Mouse (Mus musculus) embryo, embryonic 10 days (tissue): Measurements from ENCODE around the gene Pde8a.

Experiments used
- DNase-seq: peaks from one replicate; pipeline ENCODE4 v3.0.0-alpha.2; 2015; ENCODE audit warnings: low spot score

Gene Pde8a

DNA sequence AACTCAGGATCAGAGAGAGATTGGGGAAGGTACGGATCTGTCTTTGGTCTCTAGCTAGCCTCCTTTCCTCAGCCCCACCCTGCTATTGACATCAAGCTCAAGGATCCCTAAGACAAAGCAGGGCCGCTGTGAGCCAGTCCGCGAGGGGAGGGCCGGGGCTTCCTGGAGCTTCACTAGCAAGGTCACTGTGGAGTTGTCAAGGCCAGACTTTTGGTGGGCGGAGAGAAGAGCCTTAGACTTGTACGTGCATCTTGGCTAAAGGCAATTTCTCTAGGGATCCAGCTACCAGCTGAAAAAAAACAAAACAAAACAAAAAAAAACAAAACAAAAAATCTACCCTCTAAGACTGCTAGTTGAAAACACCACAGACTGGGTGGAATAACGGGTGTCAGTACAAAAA is 1.6 kb upstream of the Pde8a start:
- DNase-seq: peak; percentile 50

DNA sequence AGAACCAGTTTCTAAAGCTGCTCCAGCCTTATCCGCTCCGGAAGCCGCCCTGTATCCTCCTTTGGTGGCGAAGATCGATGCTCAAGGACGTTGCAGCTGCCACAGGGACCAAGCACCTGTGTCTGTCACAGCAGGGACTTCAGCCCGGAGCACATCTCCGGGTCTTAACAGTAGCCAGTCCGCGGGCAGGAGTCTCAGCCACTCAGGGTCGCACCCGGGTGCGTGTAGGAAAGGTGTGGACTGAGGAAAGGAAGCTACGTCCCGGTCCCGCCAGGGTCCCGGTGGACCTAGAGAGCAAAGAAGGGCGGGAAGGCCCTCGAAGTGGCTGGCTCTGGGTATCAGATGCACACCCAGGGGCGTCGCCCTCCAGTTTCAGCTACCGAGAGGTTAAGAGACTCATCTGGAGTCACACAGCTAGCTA is 1.1 kb upstream of the Pde8a start:
- DNase-seq: peak; percentile 66

DNA sequence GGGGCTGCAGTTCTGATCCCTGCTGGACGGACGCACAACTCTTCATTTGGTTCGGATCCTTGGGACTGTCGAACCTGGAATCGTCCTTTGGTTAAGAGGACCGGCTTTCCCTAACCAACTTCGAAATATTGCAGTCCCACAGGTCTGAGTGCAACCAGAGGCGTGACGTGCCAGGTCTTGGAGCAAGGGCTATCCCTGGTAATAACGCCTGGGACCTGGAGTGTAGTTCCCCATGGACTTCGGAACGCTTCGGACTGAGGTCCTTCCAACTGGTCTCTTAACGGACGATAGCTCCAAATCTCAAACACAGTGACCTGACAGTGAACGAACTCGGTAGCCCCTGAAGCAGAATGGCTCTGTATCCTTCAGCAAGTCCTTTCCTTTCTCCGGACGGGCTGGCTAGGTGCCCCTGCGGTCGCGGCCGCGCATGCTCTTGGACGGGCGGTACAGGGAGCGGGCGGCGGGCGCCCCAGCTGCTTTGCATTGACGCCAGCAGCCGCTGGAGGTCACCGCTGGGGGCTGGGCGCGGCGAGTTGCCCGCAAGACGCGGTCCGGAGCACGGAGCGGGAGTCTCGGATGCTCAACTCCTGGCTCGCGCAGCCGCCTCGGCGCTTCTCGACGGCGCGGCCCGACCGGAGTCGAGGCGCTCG is 574 bp upstream of the Pde8a start:
- DNase-seq: peak; percentile 92

DNA sequence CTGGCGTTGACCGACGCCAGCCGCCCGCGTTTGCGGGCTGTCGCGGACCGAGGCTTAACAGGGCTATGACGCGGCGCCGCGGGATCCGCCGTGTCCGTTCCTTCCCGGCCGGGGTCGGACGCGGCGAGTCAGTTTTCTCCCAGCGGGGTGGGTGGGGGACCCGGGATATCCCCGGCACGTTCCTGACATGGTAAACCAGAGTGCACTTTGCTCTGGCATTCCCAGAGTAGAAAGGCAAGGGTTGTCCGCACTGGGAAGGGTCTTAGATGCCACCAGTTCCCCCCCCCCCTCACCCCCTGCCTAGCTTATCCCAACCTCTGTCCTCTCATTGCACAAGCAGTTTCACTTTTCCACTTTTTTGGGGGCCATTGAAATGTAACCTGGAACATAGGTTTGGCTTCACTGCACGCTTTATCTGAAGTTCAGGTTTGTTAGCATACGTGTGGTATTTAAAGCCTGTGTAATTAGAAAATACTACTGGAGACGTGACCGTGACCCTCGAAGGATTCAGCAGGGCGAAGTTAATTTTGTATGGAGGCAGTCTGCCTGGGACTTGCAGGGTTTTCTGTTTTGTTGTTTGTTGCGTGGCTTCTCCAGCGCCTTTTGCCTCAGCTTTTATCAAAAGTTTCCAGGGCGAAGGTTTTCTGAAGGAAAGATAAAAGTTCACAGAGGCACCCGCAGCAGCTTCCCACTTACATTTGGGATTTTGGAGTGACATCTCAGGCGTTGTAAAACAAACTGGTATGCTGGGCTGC is 934 bp downstream of the Pde8a start:
- DNase-seq: no peak

DNA sequence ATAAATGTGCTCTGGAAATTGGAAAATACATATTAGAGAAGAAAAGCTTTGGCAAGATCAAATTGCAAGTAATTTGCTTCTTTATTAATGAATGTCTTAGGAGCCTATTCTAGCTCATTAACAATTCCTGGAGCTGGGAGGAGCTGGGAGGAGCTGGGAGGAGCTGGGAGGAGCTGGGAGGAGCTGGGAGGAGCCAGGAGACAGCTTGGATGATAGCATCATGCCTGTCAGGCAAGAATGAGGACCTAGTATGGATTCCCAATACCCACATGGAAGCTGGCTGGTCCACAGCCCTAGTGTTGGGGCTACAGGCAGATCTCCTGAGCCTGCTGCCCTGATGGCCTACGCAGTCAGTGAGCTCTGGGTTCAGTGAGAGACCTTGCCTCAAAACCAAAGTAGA is 2.6 kb downstream of the Pde8a start:
- no peak for DNase-seq

DNA sequence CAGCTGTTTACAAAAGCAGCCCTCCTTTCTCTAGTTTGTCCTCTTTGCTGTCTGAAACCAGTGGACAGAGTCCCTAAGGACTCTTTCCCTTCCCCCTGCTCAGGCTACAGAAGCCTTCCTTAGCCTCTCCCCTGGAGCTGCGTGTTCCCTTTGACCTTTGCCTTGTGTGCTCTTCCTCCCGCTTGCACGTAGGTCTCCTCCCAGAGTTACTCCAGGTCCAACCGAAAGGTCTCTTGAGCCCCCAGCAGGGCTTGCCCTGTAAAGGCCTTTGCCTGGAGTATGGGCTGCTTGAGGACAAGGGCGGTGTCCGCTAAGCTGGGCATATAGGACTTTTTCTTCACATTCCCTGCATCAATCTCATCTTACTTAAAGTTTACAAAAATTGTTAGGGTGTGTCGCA is 5.9 kb downstream of the Pde8a start:
- DNase-seq: no peak

DNA sequence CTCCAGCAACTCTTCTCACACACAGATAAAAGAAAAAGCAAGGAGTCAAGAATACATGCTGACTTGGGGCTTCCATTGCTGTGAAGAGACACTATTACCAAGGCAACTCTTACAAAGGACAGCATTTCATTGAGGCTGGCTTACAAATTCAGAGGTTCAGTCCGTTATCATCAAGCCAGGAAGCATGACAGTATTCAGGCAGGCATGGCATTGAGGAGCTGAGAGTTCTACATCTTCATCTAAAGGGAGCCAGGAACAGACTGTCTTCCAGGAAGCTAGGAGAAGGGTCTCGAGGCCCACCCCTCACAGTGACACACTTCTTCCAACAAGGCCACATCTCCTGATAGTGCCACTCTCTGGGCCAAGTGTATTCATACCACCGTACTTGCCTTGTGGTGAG is 7.0 kb downstream of the Pde8a start:
- no peak for DNase-seq

DNA sequence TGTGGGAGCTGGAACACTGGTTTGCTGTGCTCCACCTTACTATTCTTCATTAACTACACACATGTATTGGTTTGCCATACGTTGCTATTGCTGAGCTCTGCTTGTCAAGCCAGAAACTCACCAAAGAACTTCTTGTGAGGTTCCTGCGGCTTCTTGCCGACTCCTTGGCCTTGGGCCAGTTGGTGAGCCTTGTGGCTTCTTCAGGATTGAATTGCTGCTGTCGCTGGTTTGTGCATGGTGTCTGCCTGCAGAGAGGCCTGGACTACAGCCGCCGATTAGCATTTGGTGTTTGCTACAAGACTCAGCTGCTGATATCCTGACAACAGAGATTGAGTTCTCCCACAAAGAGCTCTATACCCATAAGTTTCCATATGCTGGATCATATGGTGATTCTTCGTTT is 10.9 kb downstream of the Pde8a start:
- no peak for DNase-seq

DNA sequence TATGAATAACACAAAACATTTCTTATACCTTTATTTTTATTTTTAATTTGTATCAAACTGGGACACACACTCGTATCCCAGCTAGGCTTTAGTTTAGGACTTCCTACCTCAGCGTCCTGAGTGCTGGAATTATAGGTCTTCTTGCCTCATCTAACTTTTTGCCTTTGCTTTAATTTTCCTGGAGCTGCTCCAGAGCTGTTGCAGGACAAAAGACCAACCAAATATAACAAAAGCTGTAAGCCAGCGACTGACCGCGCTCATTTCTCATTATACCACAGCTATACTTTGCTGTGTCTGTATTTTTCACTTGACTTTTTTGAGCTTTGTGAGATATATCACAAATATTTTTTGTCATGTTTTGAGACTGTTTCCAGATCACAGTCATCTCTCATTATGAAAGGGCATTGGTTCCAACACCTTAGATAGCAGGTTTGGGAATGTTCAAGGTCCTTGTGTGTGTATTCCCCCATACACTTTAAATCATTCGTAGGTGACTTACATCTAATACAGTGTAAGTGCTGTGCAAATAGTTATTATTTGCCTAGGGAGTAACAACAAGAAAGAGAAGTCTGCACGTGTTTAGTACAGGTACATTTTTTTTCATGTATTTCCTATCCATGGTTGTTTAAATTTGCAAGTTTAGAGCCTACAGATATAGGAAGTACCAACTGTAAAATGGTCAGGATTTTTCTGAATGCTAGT is 16.8 kb downstream of the Pde8a start:
- no peak for DNase-seq

DNA sequence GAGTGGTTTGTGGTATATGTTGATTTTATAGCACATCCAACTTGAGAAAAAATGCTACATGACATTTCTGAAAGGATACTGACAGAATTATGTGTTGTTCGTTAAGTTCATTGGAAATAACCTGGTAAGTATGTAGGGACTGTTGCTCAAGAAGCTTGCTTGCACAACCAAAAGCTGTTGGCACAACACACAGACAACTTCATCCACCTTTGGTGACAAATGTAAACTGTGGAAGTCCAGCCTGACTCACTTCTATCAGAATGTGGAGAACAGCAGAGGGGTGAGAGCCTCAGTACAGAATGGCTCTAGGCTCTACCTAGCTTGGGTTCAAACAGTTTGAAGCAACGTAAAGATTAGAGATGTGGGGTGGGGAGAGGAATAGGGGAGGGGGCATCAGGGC is 19.3 kb downstream of the Pde8a start:
- DNase-seq: no peak

DNA sequence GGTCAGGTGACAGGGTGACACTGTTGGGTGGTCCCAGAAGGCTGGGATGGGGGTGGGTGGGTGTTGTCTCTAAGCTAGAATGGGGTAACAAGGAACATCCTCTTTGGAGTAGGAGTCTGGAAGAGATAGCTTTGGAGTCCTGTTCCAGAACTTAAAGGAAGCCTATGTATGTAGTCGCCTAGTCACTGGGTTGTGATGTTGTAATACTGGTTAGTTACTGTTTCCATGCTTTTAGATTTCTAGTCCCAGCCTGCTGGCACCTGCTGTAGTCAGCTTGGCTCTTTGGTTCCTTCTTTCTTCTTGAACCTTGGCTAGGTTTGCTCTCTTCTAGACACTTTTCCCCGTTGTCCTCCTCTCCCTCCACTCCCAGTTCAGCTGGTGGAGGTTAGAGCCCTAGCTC is 21.7 kb downstream of the Pde8a start:
- DNase-seq: no peak

DNA sequence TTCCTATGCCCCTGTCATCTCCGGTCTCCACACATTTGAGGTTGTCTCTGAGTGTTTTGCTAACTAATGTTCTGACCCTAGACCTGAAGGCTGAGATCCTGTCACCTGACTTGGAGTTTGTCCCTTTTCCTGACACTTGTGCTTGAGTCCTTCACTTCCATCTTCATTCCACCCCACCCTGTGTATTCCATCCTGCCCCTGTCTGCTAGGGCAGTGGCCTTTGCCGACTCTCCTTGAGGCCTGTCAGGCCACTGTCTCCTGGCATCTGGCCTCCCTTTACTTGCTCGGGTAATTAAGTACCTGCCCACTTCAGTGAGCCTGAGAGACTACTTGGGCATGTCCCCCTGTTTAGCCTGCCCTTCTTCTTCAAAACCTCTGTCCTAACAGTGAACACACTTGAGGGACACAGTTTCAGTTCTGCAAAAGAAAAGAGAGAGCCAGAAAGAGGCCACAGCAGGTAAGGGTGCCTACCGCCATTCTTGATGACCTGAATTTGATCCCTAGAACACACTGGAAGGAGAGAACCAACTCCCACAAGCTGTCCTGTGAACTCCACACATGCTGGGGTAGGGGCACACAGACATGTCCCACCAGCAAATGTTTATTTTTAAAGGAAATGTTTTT is 22.3 kb downstream of the Pde8a start:
- no peak for DNase-seq

DNA sequence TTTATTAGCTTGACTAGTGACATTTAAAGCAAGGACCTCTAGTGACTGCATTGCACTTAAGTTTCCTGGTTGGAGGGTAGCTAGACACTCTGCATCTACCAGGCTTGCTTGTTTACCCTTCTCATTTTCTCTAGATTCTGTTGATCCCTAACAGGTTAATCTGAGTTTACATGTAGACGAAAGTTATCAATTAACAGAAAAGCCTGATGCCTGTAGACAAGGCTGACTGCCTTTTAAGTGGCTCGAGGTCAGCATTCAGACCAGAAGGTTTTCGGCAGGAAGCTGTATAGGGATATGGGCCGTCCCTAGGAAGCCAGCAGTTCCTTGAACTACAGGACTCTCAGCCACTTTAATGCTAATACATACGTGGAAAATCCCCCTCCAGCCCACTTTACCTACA is 30.0 kb downstream of the Pde8a start:
- DNase-seq: no peak

DNA sequence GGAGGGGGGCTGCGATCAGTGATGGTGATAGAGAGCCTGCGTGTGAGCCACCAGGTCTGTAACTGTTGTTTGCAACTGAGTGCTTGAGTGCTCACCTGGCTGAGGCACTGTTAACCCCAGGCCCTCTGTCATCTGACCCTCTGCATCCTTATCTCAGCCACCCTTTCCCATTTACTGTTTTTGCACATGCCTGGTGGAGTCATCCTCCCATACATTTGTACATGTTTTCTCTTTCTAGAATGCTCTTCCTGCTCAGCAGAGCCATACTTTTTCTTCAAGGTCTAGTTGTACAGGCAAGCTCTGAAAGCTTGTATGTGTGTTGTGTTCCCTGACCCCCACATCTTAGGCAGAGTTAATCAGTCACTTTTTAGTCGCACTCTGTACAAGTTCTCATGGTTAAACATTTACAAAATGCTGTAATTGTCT is 36.5 kb downstream of the Pde8a start:
- DNase-seq: no peak

DNA sequence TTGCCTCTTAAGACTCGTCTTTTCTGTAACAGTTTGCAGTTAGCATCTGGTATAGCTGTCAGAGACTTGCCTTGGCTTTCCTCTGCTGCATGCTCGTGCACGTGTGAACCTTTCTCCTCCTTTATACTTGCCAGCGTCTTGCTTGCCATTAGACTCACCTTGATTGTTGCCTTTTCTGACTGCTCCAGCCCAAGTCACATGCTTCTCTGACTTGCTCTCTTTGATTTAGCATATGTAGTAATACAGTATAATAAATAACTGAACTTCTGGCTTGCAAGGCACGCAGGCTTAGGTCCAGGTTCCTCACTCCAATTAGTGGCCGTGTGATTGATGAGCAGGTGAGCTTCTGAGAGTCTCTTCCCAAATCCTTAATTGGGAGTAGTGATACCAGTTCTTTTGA is 37.2 kb downstream of the Pde8a start:
- no peak for DNase-seq

DNA sequence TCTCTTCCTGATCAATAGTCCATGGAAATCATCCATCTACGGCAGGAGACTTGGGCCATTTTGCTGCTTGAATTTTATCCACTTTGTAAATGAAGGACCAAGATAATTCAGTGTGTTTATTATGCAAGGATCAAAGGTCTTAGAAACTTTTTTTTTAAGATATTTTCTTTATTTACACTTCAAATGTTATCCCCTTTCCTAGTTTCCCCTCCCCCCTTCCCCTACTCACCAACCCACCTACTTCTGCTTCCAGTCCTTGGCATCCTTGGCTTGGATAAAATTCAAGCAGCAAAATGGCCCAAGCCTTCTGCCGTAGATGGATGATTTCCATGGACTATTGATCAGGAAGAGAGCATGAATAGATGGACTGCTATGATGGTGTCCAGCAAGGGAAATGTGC is 38.1 kb downstream of the Pde8a start:
- no peak for DNase-seq

DNA sequence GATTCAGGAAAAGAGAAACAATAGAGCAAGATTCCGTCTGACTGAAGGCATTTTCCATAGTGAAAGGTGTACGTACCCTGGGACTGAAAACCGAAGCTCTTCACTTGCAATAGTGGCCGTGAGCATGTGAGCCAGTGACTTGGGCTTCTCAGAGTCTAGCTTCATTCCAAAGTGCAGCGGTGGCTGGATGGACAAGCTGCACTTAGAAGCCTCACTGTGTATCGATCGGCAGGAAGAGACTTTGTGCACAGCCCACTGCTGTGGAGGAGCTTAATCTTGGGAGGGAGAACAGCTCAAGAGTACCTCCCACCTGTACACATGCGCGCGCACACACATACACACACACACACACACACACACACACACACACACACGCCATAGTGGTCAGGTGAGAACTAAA is 39.9 kb downstream of the Pde8a start:
- DNase-seq: no peak

DNA sequence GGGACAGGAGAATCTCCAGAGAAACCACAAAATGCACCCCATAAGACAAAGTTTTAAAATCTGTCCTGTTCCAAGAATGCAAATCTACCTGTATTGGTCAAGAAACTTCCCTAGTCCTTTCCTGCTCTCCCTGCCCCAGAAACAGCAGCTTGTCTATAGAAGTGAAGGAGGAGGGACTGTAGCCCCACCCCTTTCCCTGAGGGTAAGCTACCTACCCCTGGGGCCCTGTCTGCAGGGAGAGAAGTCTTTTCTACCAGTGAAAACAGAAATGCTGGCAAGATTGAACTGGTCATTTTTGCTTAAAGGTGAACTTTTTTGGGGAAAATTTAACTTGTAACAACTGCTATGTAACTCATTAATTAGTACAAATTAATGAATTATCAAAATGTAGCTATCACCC is 41.2 kb downstream of the Pde8a start:
- no peak for DNase-seq

DNA sequence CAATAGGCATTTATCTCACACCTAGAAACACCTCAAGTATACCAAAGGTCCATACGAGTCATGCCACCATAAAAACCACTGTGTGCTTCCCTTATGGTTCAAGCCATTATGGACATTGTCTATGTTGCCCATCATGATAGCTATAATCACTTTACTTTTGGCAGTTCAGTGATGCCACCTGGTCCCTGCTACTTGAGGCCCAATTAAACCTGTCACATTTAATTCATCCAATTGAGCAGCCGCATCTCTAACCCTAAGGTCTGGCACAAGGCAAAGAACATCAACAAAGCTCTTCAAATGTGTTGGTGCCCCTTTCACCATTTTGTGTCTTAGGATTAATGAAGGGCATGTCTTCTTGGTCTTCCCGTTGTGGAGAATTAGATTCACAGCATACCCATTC is 42.1 kb downstream of the Pde8a start:
- no peak for DNase-seq

DNA sequence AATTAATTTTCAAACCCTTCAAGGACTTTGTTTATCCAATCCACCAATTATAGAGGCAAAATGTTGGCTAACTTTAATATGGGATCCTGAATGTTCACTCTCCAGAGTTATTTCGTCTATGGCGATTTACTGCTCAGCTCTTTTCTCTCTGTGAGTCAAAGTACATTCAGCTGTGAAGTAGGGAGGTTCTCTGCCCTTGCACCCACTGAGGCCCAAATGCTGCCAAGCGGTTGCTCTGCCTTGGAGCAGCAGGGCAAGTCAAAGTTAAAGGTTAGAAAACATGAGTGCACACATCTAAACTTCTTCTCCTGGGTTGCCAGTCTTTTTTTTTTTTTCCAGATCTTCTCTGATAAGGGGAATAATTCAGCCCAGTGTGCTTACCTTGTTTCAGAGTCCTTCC is 43.4 kb downstream of the Pde8a start:
- DNase-seq: no peak

DNA sequence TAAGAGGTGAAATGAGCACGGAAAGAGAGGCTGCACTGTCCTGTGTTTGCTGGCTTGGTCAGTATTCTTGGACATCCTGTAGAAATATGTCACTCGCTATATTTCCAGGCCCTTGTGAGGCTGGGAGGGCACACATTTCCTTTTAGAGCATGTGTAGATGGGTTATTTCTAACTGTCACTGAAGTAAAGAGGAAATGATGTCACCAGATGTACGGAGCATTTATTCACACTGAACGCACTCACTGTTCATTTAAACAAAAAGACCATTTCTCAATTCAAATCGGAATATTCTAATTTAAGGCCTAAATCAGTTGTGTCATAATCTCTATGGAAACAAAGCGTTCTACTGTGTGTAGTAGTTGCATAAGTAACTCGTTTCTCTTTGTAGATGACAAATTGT is 48.2 kb downstream of the Pde8a start:
- DNase-seq: no peak

DNA sequence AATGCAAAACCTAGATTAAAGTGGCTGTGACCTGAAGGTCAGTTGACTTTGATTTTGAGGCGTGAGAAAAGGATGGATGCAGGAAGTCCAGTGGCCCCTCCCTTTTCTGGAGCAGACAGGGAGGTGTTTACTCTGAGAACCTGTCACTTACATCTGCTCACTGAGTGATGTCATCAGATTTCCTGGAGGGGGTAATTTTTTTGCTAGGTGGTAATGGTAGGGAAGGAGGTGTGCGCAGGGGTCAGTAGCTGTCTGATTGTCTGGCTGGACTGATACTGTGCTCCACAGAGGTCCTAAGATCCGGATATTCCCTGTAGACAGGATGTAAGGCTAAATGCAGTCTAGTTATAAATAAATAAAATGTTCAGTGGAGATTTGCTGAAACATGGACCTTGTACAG is 59.5 kb downstream of the Pde8a start:
- no peak for DNase-seq

DNA sequence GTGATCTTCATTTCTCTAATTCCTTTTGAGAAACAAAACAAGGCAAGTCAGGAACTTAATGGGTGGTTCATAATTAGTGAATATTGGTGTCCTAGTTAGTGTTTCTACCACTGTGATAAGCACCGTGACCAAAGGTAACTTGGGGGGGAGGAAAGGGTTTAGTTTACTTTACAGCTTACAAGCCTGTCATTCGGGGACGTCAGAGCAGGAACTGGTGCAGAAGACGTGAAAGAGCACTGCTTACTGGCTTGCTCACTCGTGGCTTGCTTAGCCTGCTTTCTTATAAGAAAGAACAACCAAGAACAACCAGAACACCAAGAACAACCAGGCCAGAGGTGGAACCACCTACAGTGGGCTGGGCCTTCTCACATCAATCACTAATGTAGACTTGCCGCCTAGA is 65.6 kb downstream of the Pde8a start:
- no peak for DNase-seq
